Mouse (Mus musculus): Measurements from ENCODE around the gene Hmgcs1. TPM values are rescaled to one million over a fixed set of nuclear protein-coding genes. Genes with fewer than 3 reads are reported as not detected.
A peak's percentile ranks its signal among the peaks of the same experiment; 100 is the strongest.

Hmgcs1 gene
- total RNA-seq, 2 experiments from 2014 or later, result 247 to 296 TPM

DNA sequence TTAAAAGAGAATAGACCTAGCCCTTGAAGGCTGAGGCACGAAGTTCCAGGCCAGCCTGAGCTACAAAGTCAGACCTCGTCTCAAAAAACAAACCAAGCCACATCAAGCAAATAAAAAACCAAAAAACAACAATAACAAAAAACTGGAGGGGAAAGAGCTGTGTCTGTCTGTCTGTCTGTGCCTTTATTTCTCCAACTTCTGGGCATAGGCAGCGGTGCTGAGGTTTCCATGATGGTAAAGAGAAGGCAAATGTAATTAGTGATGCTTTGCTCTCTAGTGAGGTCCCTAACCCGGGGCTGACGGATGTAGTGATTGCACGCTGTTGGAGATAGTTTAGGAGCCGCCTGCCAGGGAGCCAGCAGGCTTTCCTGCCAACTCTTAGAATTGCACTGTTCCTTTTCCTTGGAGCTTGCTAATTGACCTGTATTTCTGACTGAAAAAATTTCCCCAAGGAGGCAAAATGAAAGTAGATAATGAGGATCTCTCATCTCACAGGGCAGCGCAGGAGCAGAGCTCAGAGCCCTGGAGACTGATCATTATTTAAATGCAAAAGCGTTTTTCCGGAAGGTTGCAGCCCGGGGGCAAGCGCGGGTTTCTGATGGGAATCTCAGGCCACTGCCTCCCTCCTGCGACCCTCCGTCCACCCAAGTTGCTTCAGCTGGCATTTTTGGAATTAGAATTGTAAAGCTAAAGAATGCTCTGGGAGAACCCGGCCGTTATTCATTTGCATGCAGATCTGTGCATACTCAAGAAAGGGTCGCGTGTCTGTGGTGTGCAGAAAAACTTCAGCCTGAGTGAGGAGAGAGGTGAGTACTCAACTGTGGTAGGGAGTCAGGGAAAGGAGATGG lies 51.4 kb downstream of the Hmgcs1 start:
- intact Hi-C loops (cut with DNase I), result no loop called here
- no peak for DNase-seq (ENCODE audit: low spot score in 2 of 2)

DNA sequence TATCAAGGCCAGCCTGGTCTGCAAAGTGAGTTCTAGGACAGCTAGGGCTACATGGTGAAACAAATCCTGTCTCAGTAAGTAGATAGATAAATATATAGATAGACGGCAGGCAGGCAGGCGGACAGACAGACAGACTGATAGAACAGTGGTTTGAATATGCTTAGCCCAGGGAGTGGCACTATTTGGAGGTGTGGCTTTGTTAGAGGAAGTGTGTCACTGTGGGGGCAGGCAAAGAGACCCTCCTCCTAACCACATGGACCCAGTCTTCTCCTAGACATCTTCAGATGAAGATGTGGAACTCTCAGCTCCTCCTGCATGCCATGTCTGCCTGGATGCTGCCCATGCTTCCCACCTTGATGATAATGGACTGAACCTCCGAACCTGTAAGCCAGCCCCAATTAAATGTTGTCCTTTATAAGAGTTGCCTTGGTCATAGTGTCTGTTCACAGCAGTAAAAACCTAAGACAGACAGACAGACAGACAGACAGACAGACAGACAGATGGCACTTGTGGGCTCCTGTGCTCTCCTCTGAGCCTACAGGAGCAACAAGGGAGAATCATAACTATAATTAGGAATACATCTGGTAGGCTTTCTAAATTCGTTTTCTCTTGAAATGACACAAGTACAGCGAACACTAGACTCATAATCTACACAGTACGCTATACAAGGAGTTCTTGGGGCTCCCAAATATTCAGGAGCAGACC lies 52.7 kb downstream of the Hmgcs1 start:
- peak in 1 of 2 experiments; percentile 30 for DNase-seq (ENCODE audit: low spot score in 2 of 2)
- intact Hi-C loops (cut with DNase I), result no loop called here

DNA sequence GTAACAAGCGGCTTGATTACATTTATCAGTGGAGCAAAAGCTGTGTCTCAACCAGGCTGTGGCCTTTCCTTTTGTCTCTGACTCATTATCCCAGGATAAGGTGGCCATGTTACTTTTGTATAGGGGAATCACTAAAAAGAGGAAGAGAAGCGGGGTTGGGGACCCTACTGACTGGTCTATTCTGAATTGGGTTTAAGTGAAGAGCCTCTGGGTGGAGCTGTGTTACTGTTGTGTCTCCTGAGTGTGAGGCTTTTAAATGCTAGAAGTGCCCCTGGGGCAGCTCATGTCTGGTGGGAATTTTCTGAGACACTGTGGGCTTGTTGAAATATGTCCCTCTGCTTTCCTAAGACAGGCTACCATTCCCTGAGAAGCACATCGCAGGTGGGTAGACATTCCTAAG lies 53.3 kb downstream of the Hmgcs1 start:
- DNase-seq (ENCODE audit: low spot score in 2 of 2), result peak in 1 of 2 experiments; percentile 22
- intact Hi-C loops (cut with DNase I), result no loop called here

DNA sequence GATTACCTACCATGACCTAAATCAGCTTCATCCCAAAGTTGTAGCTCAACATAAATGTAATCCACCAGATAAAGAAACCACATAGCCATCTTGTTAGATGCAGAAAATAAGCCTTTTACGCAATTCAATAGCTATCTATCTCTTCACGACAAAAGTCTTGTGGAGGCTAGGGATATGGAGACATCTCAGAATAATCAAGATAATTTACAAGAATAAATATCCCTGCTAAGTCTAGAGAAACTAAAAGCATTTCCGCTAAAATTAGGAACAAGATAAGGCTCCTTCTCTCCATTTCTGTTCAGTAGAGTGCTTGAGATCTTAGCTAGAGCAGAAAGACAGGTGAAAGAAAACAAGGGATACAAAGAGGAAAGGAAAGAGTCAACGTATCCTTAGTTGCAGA lies 56.8 kb downstream of the Hmgcs1 start:
- intact Hi-C loops (cut with DNase I), result no loop called here
- DNase-seq (ENCODE audit: low spot score in 2 of 2), result no peak

DNA sequence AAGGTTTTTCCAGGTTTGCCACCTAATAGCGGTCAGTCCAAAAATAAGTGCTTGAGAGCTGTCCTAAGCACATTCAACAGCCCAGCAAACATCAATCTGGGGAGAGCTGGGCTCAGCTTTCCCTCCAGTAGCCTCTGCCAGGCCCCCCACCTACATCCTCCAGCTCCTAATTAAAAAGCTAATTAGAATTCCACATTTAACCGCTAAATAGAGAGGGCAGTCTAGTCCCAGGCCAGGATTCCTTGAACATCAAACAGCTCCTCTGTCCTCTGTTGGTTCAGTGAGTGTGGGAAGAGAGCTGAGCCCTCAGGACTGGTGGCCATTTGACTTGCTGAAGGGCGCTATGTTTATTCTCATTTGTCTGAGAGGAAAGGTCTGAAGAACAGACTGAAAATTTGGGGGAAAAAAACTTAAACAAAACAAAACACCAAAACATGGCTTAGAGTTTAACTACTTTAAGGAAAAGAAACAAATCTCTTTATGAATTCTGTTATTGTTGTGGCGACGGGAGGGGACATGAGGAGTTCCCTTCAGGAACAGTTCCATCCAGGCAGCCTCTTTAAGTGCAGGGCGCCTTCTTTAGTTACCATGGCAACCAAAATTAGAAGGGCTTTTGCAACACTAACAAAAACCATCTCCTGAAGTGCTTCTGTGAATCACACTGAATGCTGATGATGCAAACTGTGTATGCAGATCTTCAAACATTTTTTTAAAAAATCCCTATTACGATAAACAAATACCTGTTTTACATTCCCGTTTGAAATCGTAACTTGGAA lies 63.9 kb downstream of the Hmgcs1 start:
- no peak for DNase-seq (ENCODE audit: low spot score in 2 of 2)
- intact Hi-C loops (cut with DNase I), result loop anchor here (2.0 kb wide), 2 partner anchors 27 to 37 kb away; partner anchors contain the start of gene Zfp131

DNA sequence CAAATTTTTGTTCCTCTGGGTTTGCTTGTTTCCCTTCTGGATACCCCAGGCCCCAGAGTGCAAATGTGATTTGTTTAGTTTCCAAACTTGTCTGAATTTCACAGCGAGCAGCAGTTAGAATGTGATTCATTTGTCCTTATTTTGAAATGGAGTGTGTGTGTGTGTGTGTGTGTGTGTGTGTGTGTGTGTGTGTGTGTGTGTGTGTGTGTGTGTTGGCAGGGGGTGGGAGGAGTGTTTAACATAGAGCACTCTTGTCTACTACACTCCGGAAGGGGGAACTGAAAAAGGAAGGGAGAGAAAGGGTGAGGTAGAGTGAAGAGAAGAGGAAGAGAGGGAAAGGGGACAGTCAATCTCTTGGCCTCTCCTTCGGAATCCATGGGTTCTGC lies 64.4 kb downstream of the Hmgcs1 start:
- no peak for DNase-seq (ENCODE audit: low spot score in 2 of 2)
- intact Hi-C loops (cut with DNase I), result loop anchor here (2.0 to 5.0 kb wide), 3 partner anchors 28 to 62 kb away; partner anchors contain the start of genes Hmgcs1 and Zfp131

DNA sequence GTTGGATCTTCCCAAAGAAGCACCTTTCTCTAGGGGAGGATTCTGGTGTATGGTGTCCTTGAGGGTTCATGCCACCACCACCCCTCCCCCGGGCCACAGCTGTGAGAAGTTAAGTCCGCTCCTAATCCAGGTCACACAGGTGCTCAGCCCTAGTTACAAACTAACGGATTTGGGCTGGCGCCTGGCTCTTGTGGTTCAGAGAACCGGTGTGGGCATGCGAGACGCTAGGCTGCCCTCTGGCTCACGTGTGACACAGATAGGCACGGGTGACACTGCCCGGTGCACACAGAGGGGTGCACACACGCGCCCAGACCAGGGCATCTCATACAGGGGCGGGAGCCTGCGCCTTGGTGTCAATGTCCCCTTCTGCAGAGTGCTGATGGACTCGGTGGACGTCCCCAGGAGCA lies 65.0 kb downstream of the Hmgcs1 start:
- peak; percentile 42 to 48 for DNase-seq (ENCODE audit: low spot score in 2 of 2)
- intact Hi-C loops (cut with DNase I), result loop anchor here (2.0 to 5.0 kb wide), 3 partner anchors 28 to 63 kb away; partner anchors contain the start of genes Hmgcs1 and Zfp131

DNA sequence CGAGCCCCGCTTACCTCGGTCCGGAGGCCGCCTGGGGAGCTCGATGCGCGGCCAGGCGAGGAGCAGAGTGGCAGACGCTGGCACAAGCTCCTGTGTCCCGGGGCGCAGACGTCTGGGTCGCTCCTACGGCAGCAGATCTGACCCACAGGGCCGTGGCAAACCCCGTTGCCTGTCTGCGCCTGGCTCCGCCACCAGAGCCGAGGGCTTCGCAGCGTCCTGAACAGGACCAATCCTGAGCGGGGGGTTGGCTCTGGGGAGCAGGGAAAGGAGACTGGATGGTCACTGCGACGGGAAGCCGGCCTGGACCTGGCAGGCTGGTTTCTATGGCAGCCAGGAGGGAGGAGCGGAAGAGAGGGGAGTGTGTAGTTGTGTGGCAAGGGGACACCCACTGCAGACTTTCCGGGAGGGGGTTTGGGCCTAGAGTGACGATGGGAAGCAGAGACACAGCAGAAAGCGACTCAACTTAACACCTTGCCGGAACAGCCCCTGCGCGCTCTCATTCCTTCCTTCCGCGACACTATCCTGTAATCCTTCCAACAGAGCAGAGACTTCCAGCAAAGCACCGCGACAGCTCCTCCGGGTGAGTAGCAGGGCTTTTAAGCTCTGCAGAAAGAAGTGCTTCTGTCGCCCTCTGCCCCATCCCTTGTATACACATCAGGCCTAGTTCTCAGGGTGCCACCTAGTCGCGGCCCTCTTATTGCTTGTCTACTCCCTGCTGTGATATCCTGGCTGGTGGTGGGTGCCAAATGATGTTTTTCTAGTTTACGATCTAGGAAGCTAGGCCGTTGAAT lies 65.7 kb downstream of the Hmgcs1 start, which contains the start of gene Nim1k:
Nim1k (minus strand) TSS at position 202 of the 791 bp plus-strand sequence.
- peak; percentile 85 to 87 for DNase-seq (ENCODE audit: low spot score in 2 of 2)
- intact Hi-C loops (cut with DNase I), result loop anchor here (2.0 to 5.0 kb wide), 3 partner anchors 29 to 64 kb away; partner anchors contain the start of genes Hmgcs1 and Zfp131

DNA sequence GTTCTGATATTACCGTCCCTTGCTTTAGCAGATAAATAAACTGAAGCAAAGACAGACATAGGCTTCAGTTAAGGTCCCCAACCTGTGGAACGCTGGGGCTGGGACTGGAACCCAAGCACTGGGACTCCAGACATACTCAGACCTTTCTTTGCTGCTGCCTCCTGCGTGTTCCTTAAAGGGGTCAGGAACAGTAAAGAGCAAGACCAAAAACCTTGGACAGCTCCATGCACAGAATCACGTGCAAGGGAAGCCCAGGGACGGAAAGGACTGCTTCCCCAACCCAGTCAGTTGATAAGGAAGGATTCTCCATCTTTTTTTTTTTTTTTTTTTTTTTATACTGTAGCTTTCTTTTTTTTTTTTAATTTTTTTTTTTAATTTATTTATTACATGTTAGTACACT lies 66.7 kb downstream of the Hmgcs1 start:
- no peak for DNase-seq (ENCODE audit: low spot score in 2 of 2)
- intact Hi-C loops (cut with DNase I), result loop anchor here (5.0 kb wide), 1 partner anchor 65 kb away; the partner anchor contains the start of gene Hmgcs1

Other genes with a start within 250 kb of the Hmgcs1 start
- gene 4833420G17Rik, start 227.6 kb upstream of the Hmgcs1 start, total RNA-seq (2021), result 10 to 100 TPM; 22.7 to 28.8 TPM
- 10 to 100 TPM; 21.0 to 24.1 TPM for gene Tmem267, start 202.3 kb upstream of the Hmgcs1 start, total RNA-seq (2021)
- 1 to 10 TPM; 1.7 to 3.5 TPM for gene 3110070M22Rik, start 202.0 kb upstream of the Hmgcs1 start, total RNA-seq (2021)
- gene Ccl28, start 66.6 kb upstream of the Hmgcs1 start, total RNA-seq (2021), result under 1 TPM; 0.75 to 0.86 TPM
- gene Nim1k, start 65.5 kb downstream of the Hmgcs1 start, total RNA-seq (2021), result 10 to 100 TPM; 13.9 to 16.2 TPM
- 10 to 100 TPM; 47.3 to 48.5 TPM for gene Zfp131, start 100.5 kb downstream of the Hmgcs1 start, total RNA-seq (2021)
- gene AF067063, start 139.8 kb downstream of the Hmgcs1 start, total RNA-seq (2021), result not detected
- gene D13Ertd608e, start 145.6 kb downstream of the Hmgcs1 start, total RNA-seq (2021), result not detected
- not detected for gene Tcstv1, start 204.4 kb downstream of the Hmgcs1 start, total RNA-seq (2021)
- gene Gm21761, start 238.9 kb downstream of the Hmgcs1 start, total RNA-seq (2021), result not detected

All from left cerebral cortex, postnatal 36 days (tissue).